Mouse (Mus musculus): ENCODE measurements around the gene Ms4a18. TPM values are rescaled to one million over a fixed set of nuclear protein-coding genes. Genes with fewer than 3 reads are reported as not detected.

Ms4a18 gene
- polyA plus RNA-seq, 1 experiment from 2014 or later, result not detected

GRCm38 (mm10) chr19:10948416-10948815 is 69.4 kb downstream of the Ms4a18 start:
- Histone ChIP-seq H3K27me3 (ENCODE audit: control insufficient read depth, insufficient read depth, low read length) (no peaks in the 10 kb centered on the region), H3K4me2 (replicated peaks; ENCODE audit: low read depth) (peak overlapping the region; percentile 99), H3K9me3 (ENCODE audit: control insufficient read depth, low read length) (no peaks in the 10 kb centered on the region), H3K4me1 (replicated peaks; ENCODE audit: control insufficient read depth, insufficient read depth) (no peaks in the 10 kb centered on the region; the same call in 1 of the 2 replicates), H3K4me3 (ENCODE audit: low read depth, low read length) (peak overlapping the region; percentile 61), H3K27ac (replicated peaks) (peak overlapping the region; percentile 40; the same call in 1 of the 2 replicates), H3K9ac (ENCODE audit: low read length) (peak overlapping the region; percentile 84), H3K36me3 (ENCODE audit: control insufficient read depth, insufficient read depth, low read length) (peaks cover 7% of the 10 kb centered on the region; the same call in 1 of the 2 replicates)
- WGBS, result under 1% methylated on average over 20 of the region's 20 CpGs
- DNase-seq (ENCODE audit: low spot score) (peak; percentile 27), ATAC-seq (ENCODE audit: low FRiP score, low TSS enrichment) (no peak)
- TF ChIP-seq CTCF (IDR thresholded peaks at IDR 0.05; ENCODE audit: low read depth) (no peak), EP300 (optimal IDR thresholded peaks at IDR 0.05) (no peak)

GRCm38 (mm10) chr19:10947219-10947618 is 70.6 kb downstream of the Ms4a18 start:
- Histone ChIP-seq H3K9me3 (ENCODE audit: control insufficient read depth, low read length) (no peaks in the 10 kb centered on the region), H3K27ac (replicated peaks) (no peak overlapping the region), H3K27me3 (ENCODE audit: control insufficient read depth, insufficient read depth, low read length) (no peaks in the 10 kb centered on the region), H3K4me3 (ENCODE audit: low read depth, low read length) (peak overlapping the region; percentile 61), H3K4me2 (replicated peaks; ENCODE audit: low read depth) (peak overlapping the region; percentile 99), H3K4me1 (replicated peaks; ENCODE audit: control insufficient read depth, insufficient read depth) (no peaks in the 10 kb centered on the region; the same call in 1 of the 2 replicates), H3K9ac (ENCODE audit: low read length) (peak overlapping the region; percentile 84), H3K36me3 (ENCODE audit: control insufficient read depth, insufficient read depth, low read length) (peaks cover 8% of the 10 kb centered on the region; the same call in 1 of the 2 replicates)
- TF ChIP-seq EP300 (optimal IDR thresholded peaks at IDR 0.05) (no peak), CTCF (IDR thresholded peaks at IDR 0.05; ENCODE audit: low read depth) (no peak)
- DNase-seq (ENCODE audit: low spot score) (no peak), ATAC-seq (ENCODE audit: low FRiP score, low TSS enrichment) (no peak)
- WGBS, result 79% methylated on average over 5 of the region's 5 CpGs

Other genes starting within 250 kb of the Ms4a18 start
- 0.06 and 0.07 TPM in 2 replicates for gene Cd6, start 188.0 kb downstream of the Ms4a18 start, polyA plus RNA-seq (2015; fragmentation: Nextera tagmentation; extraction: Ambion mirVana)
- 4.0 and 5.2 TPM in 2 replicates for gene Slc15a3, start 178.3 kb downstream of the Ms4a18 start, polyA plus RNA-seq (2015; fragmentation: Nextera tagmentation; extraction: Ambion mirVana)
- 19.1 and 20.8 TPM in 2 replicates for gene Tmem132a, start 148.1 kb downstream of the Ms4a18 start, polyA plus RNA-seq (2015; fragmentation: Nextera tagmentation; extraction: Ambion mirVana)
- gene Tmem109, start 136.0 kb downstream of the Ms4a18 start, polyA plus RNA-seq (2015; fragmentation: Nextera tagmentation; extraction: Ambion mirVana), result 176 and 186 TPM in 2 replicates
- gene Prpf19, start 122.8 kb downstream of the Ms4a18 start, polyA plus RNA-seq (2015; fragmentation: Nextera tagmentation; extraction: Ambion mirVana), result 17.6 and 19.5 TPM in 2 replicates
- gene Zp1, start 97.4 kb downstream of the Ms4a18 start, polyA plus RNA-seq (2015; fragmentation: Nextera tagmentation; extraction: Ambion mirVana), result 0.08 and 0.17 TPM in 2 replicates
- 0.06 and 0.07 TPM in 2 replicates for gene Ptgdr2, start 80.9 kb downstream of the Ms4a18 start, polyA plus RNA-seq (2015; fragmentation: Nextera tagmentation; extraction: Ambion mirVana)
- 13.9 and 15.4 TPM in 2 replicates for gene Ccdc86, start 68.8 kb downstream of the Ms4a18 start, polyA plus RNA-seq (2015; fragmentation: Nextera tagmentation; extraction: Ambion mirVana)
- 0.13 TPM in 1 of 2 replicates, not detected in the other for gene Ms4a10, start 43.4 kb downstream of the Ms4a18 start, polyA plus RNA-seq (2015; fragmentation: Nextera tagmentation; extraction: Ambion mirVana)
- 0.10 TPM in 1 of 2 replicates, not detected in the other for gene Ms4a15, start 24.8 kb downstream of the Ms4a18 start, polyA plus RNA-seq (2015; fragmentation: Nextera tagmentation; extraction: Ambion mirVana)
- 21.0 and 22.3 TPM in 2 replicates for gene Ms4a8a, start 63.1 kb upstream of the Ms4a18 start, polyA plus RNA-seq (2015; fragmentation: Nextera tagmentation; extraction: Ambion mirVana)
- 0.08 TPM in 1 of 2 replicates, not detected in the other for gene 1700017D01Rik, start 112.8 kb upstream of the Ms4a18 start, polyA plus RNA-seq (2015; fragmentation: Nextera tagmentation; extraction: Ambion mirVana)
- gene 1700025F22Rik, start 147.3 kb upstream of the Ms4a18 start, polyA plus RNA-seq (2015; fragmentation: Nextera tagmentation; extraction: Ambion mirVana), result not detected in 2 replicates
- not detected in 2 replicates for gene Ms4a13, start 178.7 kb upstream of the Ms4a18 start, polyA plus RNA-seq (2015; fragmentation: Nextera tagmentation; extraction: Ambion mirVana)
- 0.51 and 0.73 TPM in 2 replicates for gene Ms4a12, start 214.4 kb upstream of the Ms4a18 start, polyA plus RNA-seq (2015; fragmentation: Nextera tagmentation; extraction: Ambion mirVana)
- gene Ms4a1, start 248.2 kb upstream of the Ms4a18 start, polyA plus RNA-seq (2015; fragmentation: Nextera tagmentation; extraction: Ambion mirVana), result 0.06 and 0.11 TPM in 2 replicates

Data from stomach, postnatal 0 days (tissue).